Mouse (Mus musculus) C2C12 (cell line): ENCODE data around the gene Mrps12. TPM values are rescaled to one million over a fixed set of nuclear protein-coding genes. Genes with fewer than 3 reads are reported as not detected.

ENCODE experiments used
- H3K27me3 ChIP-seq: one replicate; pipeline ENCODE4 v1.6.1; 2011; ENCODE audit not compliant: control insufficient read depth, insufficient read depth, insufficient read length
- H3K36me3 ChIP-seq: one replicate; pipeline ENCODE4 v1.6.1; 2011; ENCODE audit not compliant: control insufficient read depth, insufficient read depth
- H3K4me3 ChIP-seq: one replicate; pipeline ENCODE4 v1.5.1; 2011; ENCODE audit warnings: mild to moderate bottlenecking, control low read depth; ENCODE audit not compliant: poor library complexity, insufficient read depth, severe bottlenecking
- H3K79me2 ChIP-seq: one replicate; pipeline ENCODE4 v1.6.1; 2011; ENCODE audit not compliant: control insufficient read depth, insufficient read depth
- H3K79me3 ChIP-seq: one replicate; pipeline ENCODE4 v1.6.1; 2011; ENCODE audit warnings: low read depth, control low read depth
- H3ac ChIP-seq: one replicate; pipeline ENCODE3; 2011; ENCODE audit warnings: low read depth; ENCODE audit not compliant: control insufficient read depth, insufficient read length
- CEBPB ChIP-seq: IDR thresholded peaks from one replicate; pipeline ENCODE4 v1.6.1; 2011; ENCODE audit warnings: low read depth, mild to moderate bottlenecking, control low read depth, moderate library complexity
- CTCF ChIP-seq: IDR thresholded peaks from one replicate; pipeline ENCODE4 v1.5.1; 2011; ENCODE audit not compliant: control insufficient read depth, insufficient read depth, insufficient read length
- FOSL1 ChIP-seq: IDR thresholded peaks from one replicate; pipeline ENCODE4 v1.8.0; 2011; ENCODE audit warnings: mild to moderate bottlenecking, low read length; ENCODE audit not compliant: poor library complexity, insufficient read depth, severe bottlenecking
- MAX ChIP-seq: IDR thresholded peaks from one replicate; pipeline ENCODE4 v1.6.1; 2011; ENCODE audit warnings: mild to moderate bottlenecking, control low read depth
- MYOD1 ChIP-seq: IDR thresholded peaks from one replicate; pipeline ENCODE4 v1.6.1; 2011; ENCODE audit warnings: low read depth; ENCODE audit not compliant: control insufficient read depth, insufficient read length
- MYOG ChIP-seq: IDR thresholded peaks from one replicate; pipeline ENCODE4 v1.6.1; 2011; ENCODE audit not compliant: control insufficient read depth, insufficient read length; ENCODE audit errors: extremely low read depth
- USF1 ChIP-seq: IDR thresholded peaks from one replicate; pipeline ENCODE4 v1.6.1; 2011; ENCODE audit warnings: low read depth, mild to moderate bottlenecking, control low read depth, moderate library complexity
- polyA plus RNA-seq: library from polyadenylated mRNA; unstranded; fragments of >200 nt; fragmentation: generic; extraction: Trizol; gene quantifications from one replicate; pipeline ENCODE4 v1.2.1, GENCODE M21; 2012; ENCODE audit warnings: missing spikeins

Mrps12 gene
- polyA plus RNA-seq, 1 experiment = 193 TPM

DNA sequence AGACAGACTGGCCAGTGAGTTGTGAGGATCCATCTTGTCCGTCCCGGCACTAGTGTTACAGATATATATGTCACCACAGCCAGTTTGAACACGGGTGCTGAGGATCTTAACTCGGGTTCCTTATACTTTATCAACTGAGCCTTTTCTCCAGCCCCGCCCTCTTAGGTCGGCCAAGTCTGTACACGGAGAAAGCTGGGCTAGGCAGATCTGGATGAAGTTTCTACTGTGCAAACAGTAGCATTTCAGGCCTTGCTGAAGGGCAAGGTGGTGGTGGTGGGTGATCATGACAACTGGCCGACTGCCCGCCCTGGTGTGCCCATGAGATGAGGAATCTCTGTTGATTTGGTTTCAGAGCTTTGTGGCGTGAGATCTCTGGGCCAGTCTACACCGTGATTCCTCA, 44.3 kb downstream of the Mrps12 start:
- no peaks in the 10 kb centered on the region for H3K36me3 ChIP-seq
- peaks cover 13% of the 10 kb centered on the region for H3K27me3 ChIP-seq
- no peak overlapping the region for H3K4me3 ChIP-seq
- no peak overlapping the region for H3ac ChIP-seq
- no peaks in the 10 kb centered on the region for H3K79me2 ChIP-seq
- TF ChIP-seq FOSL1 = no peak
- TF ChIP-seq CTCF = no peak
- no peak for TF ChIP-seq USF1
- no peaks in the 10 kb centered on the region for H3K79me3 ChIP-seq

DNA sequence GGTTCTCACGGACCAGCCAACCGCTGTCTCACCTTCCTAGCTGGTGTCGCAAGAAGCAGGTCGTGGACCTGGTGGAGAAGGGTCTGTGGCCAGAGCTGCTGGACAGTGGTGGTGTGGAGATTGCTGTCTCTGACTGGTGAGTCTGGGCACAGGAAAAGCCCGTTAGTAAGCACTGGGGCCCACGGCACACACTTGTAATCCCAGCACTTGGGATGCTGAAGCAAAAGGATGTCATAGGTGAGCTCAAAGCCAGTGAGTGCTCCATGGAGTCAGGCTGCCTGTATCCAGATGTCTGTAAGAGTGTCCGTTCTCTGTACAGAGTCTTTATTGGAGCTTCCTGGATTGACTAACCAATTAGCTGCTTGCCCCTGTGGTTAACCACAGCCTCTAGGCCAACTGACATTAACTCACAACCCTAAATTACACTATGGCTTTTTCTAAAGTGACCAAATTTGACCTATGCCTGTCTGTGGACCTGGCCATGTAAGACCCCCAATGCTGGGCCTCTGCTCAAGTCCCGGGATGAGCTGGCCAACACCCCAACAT, 46.6 kb downstream of the Mrps12 start:
- H3K79me2 ChIP-seq = no peaks in the 10 kb centered on the region
- H3K36me3 ChIP-seq = no peaks in the 10 kb centered on the region
- H3K27me3 ChIP-seq = peaks cover 17% of the 10 kb centered on the region
- TF ChIP-seq MYOD1 (no peak), CEBPB (no peak)
- H3K4me3 ChIP-seq = no peak overlapping the region
- no peak overlapping the region for H3ac ChIP-seq
- H3K79me3 ChIP-seq = no peaks in the 10 kb centered on the region

DNA sequence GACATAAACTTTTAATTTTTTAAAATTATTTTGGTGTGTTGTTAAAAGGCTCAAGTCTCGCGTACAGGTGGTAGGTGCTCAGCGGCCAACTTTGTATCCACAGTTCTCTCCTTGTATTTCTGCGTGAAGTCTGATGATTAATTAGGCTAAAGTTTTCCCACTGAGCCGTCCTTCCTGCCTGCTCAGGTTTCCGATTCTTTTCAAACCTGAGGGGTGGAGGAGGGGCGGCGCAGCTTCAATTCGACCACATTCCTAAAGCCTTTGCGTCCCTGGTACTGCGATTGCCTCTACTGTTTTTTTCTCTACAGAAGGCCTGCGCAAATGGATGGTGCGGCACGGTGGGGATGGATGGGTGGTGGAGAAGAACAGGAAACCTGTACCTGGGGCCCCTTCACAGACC, 47.2 kb downstream of the Mrps12 start:
- Histone ChIP-seq H3K36me3 (no peaks in the 10 kb centered on the region), H3K79me2 (no peaks in the 10 kb centered on the region), H3ac (no peak overlapping the region), H3K4me3 (no peak overlapping the region), H3K79me3 (no peaks in the 10 kb centered on the region), H3K27me3 (peaks cover 21% of the 10 kb centered on the region)
- TF ChIP-seq MAX (no peak), USF1 (no peak), FOSL1 (no peak), CTCF (no peak), MYOG (no peak), CEBPB (no peak), MYOD1 (no peak)

DNA sequence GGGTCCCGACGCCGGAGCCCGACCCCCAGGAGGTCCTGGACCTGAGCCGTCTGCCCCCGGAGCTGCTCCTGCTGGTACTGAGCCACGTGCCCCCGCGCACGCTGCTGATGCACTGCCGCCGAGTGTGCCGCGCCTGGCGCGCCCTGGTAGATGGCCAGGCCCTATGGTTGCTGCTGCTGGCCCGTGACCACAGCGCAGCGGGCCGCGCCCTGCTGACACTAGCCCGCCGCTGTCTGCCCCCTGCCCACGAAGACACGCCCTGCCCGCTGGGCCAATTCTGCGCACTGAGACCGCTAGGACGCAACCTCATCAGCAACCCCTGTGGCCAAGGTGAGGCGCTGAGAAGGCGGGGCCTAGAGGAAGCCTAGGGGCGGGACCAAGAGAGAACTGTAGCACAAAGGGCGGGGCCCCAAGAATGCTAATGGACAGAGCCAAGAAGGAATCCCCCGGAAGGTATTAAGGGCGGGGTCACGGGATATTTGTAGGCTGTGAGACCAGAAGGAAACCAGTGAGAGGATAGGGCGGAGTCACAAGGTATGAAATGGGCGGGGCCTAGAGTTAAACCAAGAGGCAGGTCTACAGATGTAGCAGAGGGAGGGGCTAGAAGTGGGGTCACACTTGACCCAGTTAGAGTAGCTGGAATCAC, 48.2 kb downstream of the Mrps12 start:
- Histone ChIP-seq H3K4me3 (no peak overlapping the region), H3K36me3 (no peaks in the 10 kb centered on the region), H3ac (no peak overlapping the region), H3K27me3 (peaks cover 18% of the 10 kb centered on the region), H3K79me3 (no peaks in the 10 kb centered on the region), H3K79me2 (no peaks in the 10 kb centered on the region)
- no peak for TF ChIP-seq CTCF
- TF ChIP-seq USF1 = no peak
- TF ChIP-seq CEBPB = no peak
- no peak for TF ChIP-seq MYOD1
- no peak for TF ChIP-seq MAX
- TF ChIP-seq FOSL1 = no peak
- no peak for TF ChIP-seq MYOG

DNA sequence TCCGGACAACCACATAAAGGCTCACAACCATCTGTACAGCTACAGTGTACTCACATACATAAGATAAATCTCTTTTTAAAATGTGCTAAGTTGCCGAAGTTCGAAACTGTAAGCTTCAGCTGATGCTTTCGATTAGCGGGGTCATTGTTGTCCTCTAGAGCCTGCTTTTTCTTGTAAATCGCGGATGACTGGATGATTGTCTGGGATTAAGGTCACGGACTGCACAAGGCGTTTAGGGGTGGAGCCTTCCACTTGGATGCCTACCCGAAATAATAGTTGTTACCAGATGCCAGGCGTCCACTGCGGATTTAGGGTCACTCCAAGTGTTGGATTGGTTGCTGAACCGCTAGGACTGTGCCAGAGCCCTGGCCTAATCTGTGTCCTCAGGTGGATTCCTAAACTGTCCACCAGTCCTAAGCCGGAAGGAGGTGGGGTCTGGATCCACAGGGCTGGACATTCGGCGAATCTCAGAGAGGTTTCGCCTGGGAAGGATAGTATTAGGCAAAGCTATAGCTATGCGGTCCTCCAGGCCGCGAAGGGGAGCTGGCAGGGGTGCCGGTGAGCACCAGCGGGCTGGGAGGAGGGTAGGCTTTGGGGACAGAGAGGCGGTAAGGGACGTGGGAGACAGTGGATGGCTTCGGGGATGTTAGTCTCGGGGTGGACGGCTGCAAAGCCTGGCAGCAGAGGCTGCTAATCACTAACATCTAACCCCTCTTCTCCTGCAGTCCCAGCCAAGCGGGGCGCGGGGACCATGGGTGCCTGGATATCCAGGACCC, 48.9 kb downstream of the Mrps12 start, which contains the start of gene Fbxo27:
Gene Fbxo27, plus strand, starts transcription at position 305 of the 776 bp plus-strand sequence.
- Histone ChIP-seq H3K4me3 (no peak within 1 kb of the TSS), H3K79me2 (no peaks in the 10 kb centered on the region), H3K27me3 (peaks cover 15% of the 10 kb centered on the region), H3K79me3 (no peaks in the 10 kb centered on the region), H3K36me3 (no peaks in the 10 kb centered on the region), H3ac (no peak within 1 kb of the TSS)
- TF ChIP-seq MAX = no peak
- no peak for TF ChIP-seq MYOG
- TF ChIP-seq CTCF = no peak
- TF ChIP-seq CEBPB = no peak
- TF ChIP-seq USF1 = no peak
- TF ChIP-seq MYOD1 = no peak
- TF ChIP-seq FOSL1 = no peak

DNA sequence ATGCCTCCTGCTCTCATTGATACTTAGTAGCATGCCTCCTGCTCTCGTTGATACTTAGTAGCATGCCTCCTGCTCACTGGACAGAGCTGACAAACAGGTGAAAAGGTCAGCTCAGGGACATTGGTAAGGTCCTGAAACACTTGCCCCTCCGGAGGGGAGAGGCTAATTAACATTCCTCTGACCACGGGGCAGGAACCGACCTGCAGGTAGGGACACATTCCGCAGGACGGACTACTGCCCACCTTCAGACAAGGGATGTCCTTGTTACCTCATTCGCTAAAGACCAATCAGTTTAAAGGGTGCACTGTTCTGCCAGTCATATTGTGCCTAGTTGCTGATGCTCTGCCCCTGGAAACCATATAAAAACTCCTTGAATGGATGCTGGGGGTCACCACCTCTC, 50.5 kb downstream of the Mrps12 start:
- Histone ChIP-seq H3K36me3 (no peaks in the 10 kb centered on the region), H3K79me3 (no peaks in the 10 kb centered on the region), H3K27me3 (peaks cover 10% of the 10 kb centered on the region), H3ac (no peak overlapping the region), H3K79me2 (no peaks in the 10 kb centered on the region), H3K4me3 (no peak overlapping the region)
- TF ChIP-seq FOSL1 = no peak
- TF ChIP-seq USF1 = no peak
- no peak for TF ChIP-seq MYOG
- no peak for TF ChIP-seq MYOD1
- TF ChIP-seq CEBPB = no peak
- TF ChIP-seq MAX = no peak
- TF ChIP-seq CTCF = no peak

Other genes starting within 250 kb of the Mrps12 start
- not detected for gene Ifnl2, start 231.4 kb downstream of the Mrps12 start, polyA plus RNA-seq
- gene Ifnl3, start 219.0 kb downstream of the Mrps12 start, polyA plus RNA-seq = not detected
- gene Sycn, start 200.9 kb downstream of the Mrps12 start, polyA plus RNA-seq = not detected
- not detected for gene Nccrp1, start 194.6 kb downstream of the Mrps12 start, polyA plus RNA-seq
- 42.6 TPM for gene Samd4b, start 143.7 kb downstream of the Mrps12 start, polyA plus RNA-seq
- 33.4 TPM for gene Pak4, start 143.6 kb downstream of the Mrps12 start, polyA plus RNA-seq
- gene Acp7, start 110.5 kb downstream of the Mrps12 start, polyA plus RNA-seq = not detected
- 0.01 TPM for gene Fbxo27, start 49.0 kb downstream of the Mrps12 start, polyA plus RNA-seq
- 9.8 TPM for gene Fbxo17, start 25.0 kb downstream of the Mrps12 start, polyA plus RNA-seq
- gene Sars2, start 172 bp upstream of the Mrps12 start, polyA plus RNA-seq = 18.1 TPM
- not detected for gene Ccer2, start 14.4 kb upstream of the Mrps12 start, polyA plus RNA-seq
- gene Sirt2, start 24.9 kb upstream of the Mrps12 start, polyA plus RNA-seq = 48.9 TPM
- 45.1 TPM for gene Nfkbib, start 25.7 kb upstream of the Mrps12 start, polyA plus RNA-seq
- 0.09 TPM for gene Rinl, start 47.1 kb upstream of the Mrps12 start, polyA plus RNA-seq
- gene Hnrnpl, start 66.7 kb upstream of the Mrps12 start, polyA plus RNA-seq = 303 TPM
- gene Ech1, start 83.4 kb upstream of the Mrps12 start, polyA plus RNA-seq = 106 TPM
- gene Lgals4, start 92.0 kb upstream of the Mrps12 start, polyA plus RNA-seq = 0.25 TPM
- gene Lgals7, start 122.0 kb upstream of the Mrps12 start, polyA plus RNA-seq = 0.12 TPM
- 0.39 TPM for gene Capn12, start 139.6 kb upstream of the Mrps12 start, polyA plus RNA-seq
- gene Actn4, start 220.5 kb upstream of the Mrps12 start, polyA plus RNA-seq = 465 TPM
- 429 TPM for gene Eif3k, start 240.0 kb upstream of the Mrps12 start, polyA plus RNA-seq
- 3.6 TPM for gene Map4k1, start 240.2 kb upstream of the Mrps12 start, polyA plus RNA-seq